Mouse (Mus musculus) CD4-positive, CD25-positive, alpha-beta regulatory T cell, adult 4 months (primary cell): ENCODE results near the gene Dnaaf1. TPM values are rescaled to one million over a fixed set of nuclear protein-coding genes. Genes with fewer than 3 reads are reported as not detected.

ENCODE experiments used
- polyA plus RNA-seq, 2 experiments: library from polyadenylated mRNA; unstranded; fragments of 100-300 nt; shearing (Covaris generic); gene quantifications; one replicate each; pipeline ENCODE4 v1.2.1; 2017

The Dnaaf1 gene
- polyA plus RNA-seq, 2 experiments from 2014 or later: not detected

Other genes starting within 250 kb of the Dnaaf1 start
- gene Hsbp1, start 230.7 kb upstream of the Dnaaf1 start, polyA plus RNA-seq: 100 to 1,000 TPM; 174 to 236 TPM
- gene Mlycd, start 180.4 kb upstream of the Dnaaf1 start, polyA plus RNA-seq: 1 to 10 TPM; 4.5 to 5.6 TPM
- 10 to 100 TPM; 16.7 to 26.0 TPM for gene Osgin1, start 141.1 kb upstream of the Dnaaf1 start, polyA plus RNA-seq
- gene Necab2, start 128.5 kb upstream of the Dnaaf1 start, polyA plus RNA-seq: not detected
- not detected for gene Slc38a8, start 73.5 kb upstream of the Dnaaf1 start, polyA plus RNA-seq
- 10 to 100 TPM; 45.9 to 90.2 TPM for gene Mbtps1, start 16.5 kb upstream of the Dnaaf1 start, polyA plus RNA-seq
- 10 to 100 TPM; 68.3 to 83.5 TPM for gene Hsdl1, start 52 bp upstream of the Dnaaf1 start, polyA plus RNA-seq
- 10 to 100 TPM; 13.3 to 17.1 TPM for gene Taf1c, start 30.0 kb downstream of the Dnaaf1 start, polyA plus RNA-seq
- not detected for gene Adad2, start 37.5 kb downstream of the Dnaaf1 start, polyA plus RNA-seq
- not detected for gene Kcng4, start 60.4 kb downstream of the Dnaaf1 start, polyA plus RNA-seq
- not detected for gene Wfdc1, start 91.1 kb downstream of the Dnaaf1 start, polyA plus RNA-seq
- gene Atp2c2, start 124.8 kb downstream of the Dnaaf1 start, polyA plus RNA-seq: under 1 TPM in 1 of 2 experiments, not detected in 1; 0.18 TPM
- gene Tldc1, start 203.2 kb downstream of the Dnaaf1 start, polyA plus RNA-seq: 10 to 100 TPM in 1 of 2 experiments, 1 to 10 TPM in 1; 6.5 to 14.3 TPM